Mouse (Mus musculus) megakaryocyte, embryonic 14.5 days (primary cell): ENCODE data around the gene Rere.

Source experiments
- FLI1 ChIP-seq: IDR thresholded peaks from 2 replicates; pipeline ENCODE4 v1.6.1; 2012; ENCODE audit warnings: low read length, inconsistent platforms, mixed read lengths
- GATA1 ChIP-seq: IDR thresholded peaks from 3 replicates; pipeline ENCODE4 v1.6.1; 2012; ENCODE audit warnings: mixed read lengths, low read length, inconsistent platforms, borderline replicate concordance

DNA sequence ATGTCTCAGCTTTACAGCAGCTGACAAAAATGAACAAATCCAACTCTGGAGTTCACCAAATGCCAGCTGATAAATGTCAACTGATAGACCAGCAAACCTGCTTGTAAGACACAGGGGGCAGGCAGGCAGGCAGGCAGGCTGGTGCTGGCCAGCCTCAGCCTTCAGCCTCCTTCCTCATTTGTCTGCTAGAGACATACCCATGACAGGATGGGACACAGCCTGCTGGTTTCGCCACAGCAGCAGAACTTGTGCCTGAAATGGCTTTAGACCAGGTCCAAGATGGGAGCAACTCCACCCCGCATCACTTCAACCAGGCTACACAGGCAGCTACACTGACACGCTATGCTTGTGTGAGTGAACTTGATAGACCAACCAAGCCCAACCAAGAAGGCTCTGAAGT, 324.4 kb downstream of the Rere start:
- TF ChIP-seq FLI1 (no peak), GATA1 (no peak)
